Mouse (Mus musculus) ES-Bruce4 (cell line): ENCODE measurements around the gene Bhmt.

Experiments
- CTCF ChIP-seq: IDR thresholded peaks from one replicate; pipeline ENCODE4 v1.8.1; 2011; ENCODE audit warnings: low read depth, low read length
- POLR2A ChIP-seq: IDR thresholded peaks from one replicate; pipeline ENCODE4 v1.8.1; 2011; ENCODE audit warnings: low read length; ENCODE audit not compliant: insufficient read depth

DNA sequence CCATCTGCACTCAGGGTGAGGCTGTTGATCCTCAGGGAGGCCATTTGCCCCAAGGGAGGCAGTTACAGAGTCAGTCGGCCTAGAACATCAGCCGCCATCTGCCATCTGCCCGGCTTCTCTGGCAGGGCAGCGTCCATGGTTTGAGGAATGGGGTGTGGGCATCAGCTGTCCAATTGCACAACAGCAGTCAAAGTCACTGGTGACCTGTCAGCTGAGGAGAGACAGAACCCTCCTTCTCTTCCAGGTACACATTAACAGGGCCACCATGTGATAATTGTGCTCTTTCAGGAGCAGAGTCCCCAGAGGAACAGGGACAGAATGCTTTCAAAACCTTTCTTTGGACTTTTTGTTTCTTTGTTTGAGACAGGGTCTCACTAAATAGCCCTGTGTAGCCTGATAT, 34.6 kb upstream of the Bhmt start:
- TF ChIP-seq CTCF (no peak), POLR2A (no peak)
